In genomic region chr19:17932665-17933064, GRCm38 (mm10) we compare ENCODE assay signal across 17 mouse cellular contexts.
"Had no signal": no experiment of that assay in that cellular context is flagged by ENCODE, and none has a peak within 500 bp of the region (broad histone marks: within the 10 kb centered on the region; RNA-seq: fewer than 3 reads in every experiment).

No protein-coding gene starts in this region.

- H3K4me1 ChIP-seq: lung, embryonic 15.5 days; megakaryocyte, embryonic 14.5 days; midbrain, embryonic 13.5 days; midbrain, embryonic 15.5 days; neural tube, embryonic 12.5 days; stomach, embryonic 15.5 days had no signal

- H3K4me2 ChIP-seq: lung, embryonic 15.5 days; midbrain, embryonic 11.5 days; midbrain, embryonic 13.5 days; midbrain, embryonic 15.5 days; neural tube, embryonic 12.5 days; stomach, embryonic 15.5 days had no signal

- H3K27me3 ChIP-seq: lung, embryonic 15.5 days; megakaryocyte, embryonic 14.5 days; midbrain, embryonic 13.5 days; midbrain, embryonic 15.5 days; neural tube, embryonic 12.5 days; stomach, embryonic 15.5 days had no signal

- H3K4me3 ChIP-seq: lung, embryonic 15.5 days; megakaryocyte, embryonic 14.5 days; midbrain, embryonic 13.5 days; midbrain, embryonic 15.5 days; neural tube, embryonic 12.5 days; stomach, embryonic 15.5 days had no signal

- ATAC-seq: lung, postnatal 0 days; midbrain, embryonic 13.5 days; midbrain, embryonic 15.5 days had no signal

- H3K27ac ChIP-seq: lung, embryonic 15.5 days; macrophage; midbrain, embryonic 13.5 days; midbrain, embryonic 15.5 days; neural tube, embryonic 12.5 days; stomach, embryonic 15.5 days; stomach, postnatal 0 days had no signal

- H3K9ac ChIP-seq: lung, embryonic 15.5 days; midbrain, embryonic 13.5 days; midbrain, embryonic 15.5 days; neural tube, embryonic 12.5 days; stomach, embryonic 15.5 days had no signal

- H3K9me3 ChIP-seq: lung, embryonic 15.5 days; midbrain, embryonic 13.5 days; midbrain, embryonic 15.5 days; neural tube, embryonic 12.5 days; stomach, embryonic 15.5 days had no signal

- DNase-seq: lung, adult 2 months; lung, postnatal 14 days; lung, postnatal 36 days; right cerebral cortex, postnatal 14 days; thymus, adult 2 months; thymus, postnatal 25 days; thymus, postnatal 4 days had no signal

- H3K36me3 ChIP-seq: lung, embryonic 15.5 days; midbrain, embryonic 13.5 days; midbrain, embryonic 15.5 days; neural tube, embryonic 12.5 days; stomach, embryonic 15.5 days had no signal
